Mouse (Mus musculus) neutrophil, adult 65 days (primary cell): ENCODE data around the gene Arl10. TPM values are rescaled to one million over a fixed set of nuclear protein-coding genes. Genes with fewer than 3 reads are reported as not detected.

ENCODE experiments used
- total RNA-seq: library from RNA; stranded (reverse); gene quantifications from 2 replicates; pipeline ENCODE4 v1.2.4, GENCODE M21; 2023

Arl10 gene
- 2.4 and 3.3 TPM in 2 replicates for total RNA-seq

DNA sequence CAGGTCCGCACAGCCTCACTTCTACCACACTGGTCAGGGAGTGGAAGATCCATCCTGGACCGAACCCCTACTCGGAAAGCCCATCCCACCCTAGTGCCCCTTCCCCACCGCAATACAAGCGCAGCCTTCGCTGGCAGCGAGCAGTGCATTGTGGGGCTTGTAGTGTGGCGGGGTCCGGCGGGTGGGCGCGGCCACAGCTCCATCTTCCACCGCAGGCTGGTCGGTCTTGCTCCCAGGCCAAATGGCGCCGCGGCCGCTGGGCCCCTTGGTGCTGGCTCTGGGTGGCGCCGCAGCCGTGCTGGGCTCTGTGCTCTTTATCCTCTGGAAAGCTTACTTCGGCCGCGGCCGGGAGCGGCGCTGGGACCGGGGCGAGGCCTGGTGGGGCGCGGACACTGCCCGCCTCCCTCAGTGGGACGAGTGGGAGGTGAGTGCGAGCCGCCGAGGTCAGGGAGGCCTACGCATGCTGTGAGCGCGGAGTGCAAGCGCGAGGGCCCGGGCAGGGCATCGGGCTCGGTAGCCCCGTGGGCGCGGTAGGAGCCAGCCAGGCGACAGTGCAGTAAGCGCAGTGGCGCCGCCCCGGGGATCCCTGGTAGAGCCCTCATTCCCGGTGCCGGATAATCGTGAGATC lies at the start of gene Arl10:
Gene Arl10 (plus strand): TSS at position 162 of the 628 bp plus-strand sequence.

DNA sequence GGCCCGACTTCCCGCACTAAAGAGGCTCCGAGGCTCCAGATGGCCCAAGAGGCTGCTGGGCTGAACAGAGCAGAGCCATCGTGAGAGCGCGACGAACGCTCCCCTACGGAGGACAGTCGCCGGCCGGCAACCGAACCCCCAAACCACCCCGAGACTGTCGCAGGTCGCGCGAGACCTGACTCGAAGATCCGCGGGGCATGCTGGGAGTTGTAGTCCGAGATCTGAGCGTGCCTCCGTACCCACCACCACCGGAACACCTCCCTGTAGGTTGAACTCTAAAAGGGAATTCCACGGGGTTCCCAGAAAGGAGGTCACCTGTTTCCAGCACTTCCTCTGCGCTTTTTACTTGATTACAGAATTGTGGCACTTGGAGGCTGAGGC lies 9.6 kb upstream of the Arl10 start, which contains the start of gene 4833439L19Rik:
Gene 4833439L19Rik (minus strand): TSS at position 235 of the 381 bp plus-strand sequence.

DNA sequence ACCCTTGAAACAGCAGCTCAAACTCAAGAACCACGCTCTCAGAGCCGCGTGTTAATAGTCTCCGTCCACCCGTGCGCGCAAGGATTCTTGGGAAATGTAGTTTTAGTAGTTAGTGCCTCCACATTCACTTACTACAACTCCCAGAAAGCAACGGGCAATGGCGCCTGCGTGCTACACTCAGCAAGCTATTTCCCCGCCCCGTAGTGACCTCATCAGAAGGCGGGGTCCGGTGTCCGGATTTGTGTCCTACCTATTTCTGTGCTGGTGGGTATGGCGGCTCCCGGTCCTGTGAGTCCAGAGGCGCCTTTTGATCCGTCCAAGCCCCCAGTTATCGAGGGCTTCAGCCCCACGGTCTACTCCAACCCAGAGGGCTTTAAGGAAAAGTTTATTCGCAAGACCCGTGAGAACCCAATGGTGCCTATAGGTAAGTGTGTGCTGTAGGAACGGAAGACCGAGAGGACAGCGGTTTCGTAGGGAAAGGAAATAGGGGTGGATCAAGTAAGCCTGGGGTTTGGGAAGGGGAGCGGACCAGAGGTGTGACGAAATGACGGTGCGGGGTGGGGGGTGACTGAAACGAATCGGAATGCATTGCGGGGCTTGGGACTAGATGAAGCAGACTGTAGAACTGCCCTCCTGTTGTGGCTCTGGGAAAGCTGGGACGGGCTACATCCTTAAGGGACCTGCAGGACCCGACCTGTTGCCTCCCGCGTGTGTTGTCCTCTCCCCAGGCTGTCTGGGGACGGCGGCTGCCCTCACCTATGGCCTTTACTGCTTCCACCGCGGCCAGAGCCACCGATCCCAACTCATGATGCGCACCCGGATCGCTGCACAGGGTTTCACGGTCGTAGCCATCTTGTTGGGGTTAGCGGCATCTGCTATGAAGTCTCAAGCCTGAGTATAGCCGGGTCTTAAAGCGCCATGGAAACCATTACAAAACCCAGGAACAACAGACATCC lies 15.5 kb downstream of the Arl10 start, which contains the start of the genes Nop16 and Higd2a:
Gene Nop16 (minus strand): TSS at position 95 of the 956 bp plus-strand sequence.
Gene Higd2a (plus strand): TSS at position 212 of the 956 bp plus-strand sequence.

DNA sequence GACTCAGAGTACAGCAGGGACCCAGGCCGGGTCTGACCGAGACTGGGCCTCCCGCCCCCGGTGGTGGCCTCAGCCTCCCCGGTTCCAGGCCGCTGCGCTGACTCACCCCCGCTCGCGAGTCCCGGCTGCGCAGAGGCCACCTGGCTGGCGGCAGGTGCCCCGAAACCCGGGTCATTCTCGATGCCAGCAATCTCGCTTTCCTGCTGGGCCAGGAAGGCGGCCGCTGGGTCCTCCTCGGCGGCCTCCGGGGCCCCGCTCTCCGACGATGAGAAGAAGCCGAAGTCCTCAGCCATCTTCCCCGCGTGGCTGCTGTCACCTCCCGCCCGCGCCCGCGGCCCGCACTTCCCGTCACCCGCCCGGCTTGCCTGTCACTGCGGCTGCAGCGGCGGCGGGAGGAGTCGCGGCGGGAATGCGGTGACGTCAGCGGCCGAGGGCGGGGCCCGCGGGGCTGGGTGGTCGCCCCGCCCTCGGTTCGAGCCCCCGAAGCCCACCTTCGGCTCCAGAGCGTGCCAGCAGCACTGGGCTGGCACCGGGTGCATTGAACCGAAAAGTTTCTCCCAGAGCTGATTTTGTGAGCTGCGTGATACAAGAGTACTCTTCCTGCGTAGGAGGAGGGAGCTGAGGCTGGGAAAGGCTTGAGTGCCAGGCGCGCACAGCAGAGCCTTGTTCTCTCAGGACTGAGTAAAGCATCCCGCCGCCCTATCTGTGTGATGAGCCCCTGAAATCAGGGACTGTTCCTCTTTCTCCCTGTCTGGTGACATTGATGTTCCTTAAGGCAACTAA lies 36.3 kb downstream of the Arl10 start, which contains the start of gene Cltb:
Gene Cltb (minus strand): TSS at position 373 of the 783 bp plus-strand sequence.

DNA sequence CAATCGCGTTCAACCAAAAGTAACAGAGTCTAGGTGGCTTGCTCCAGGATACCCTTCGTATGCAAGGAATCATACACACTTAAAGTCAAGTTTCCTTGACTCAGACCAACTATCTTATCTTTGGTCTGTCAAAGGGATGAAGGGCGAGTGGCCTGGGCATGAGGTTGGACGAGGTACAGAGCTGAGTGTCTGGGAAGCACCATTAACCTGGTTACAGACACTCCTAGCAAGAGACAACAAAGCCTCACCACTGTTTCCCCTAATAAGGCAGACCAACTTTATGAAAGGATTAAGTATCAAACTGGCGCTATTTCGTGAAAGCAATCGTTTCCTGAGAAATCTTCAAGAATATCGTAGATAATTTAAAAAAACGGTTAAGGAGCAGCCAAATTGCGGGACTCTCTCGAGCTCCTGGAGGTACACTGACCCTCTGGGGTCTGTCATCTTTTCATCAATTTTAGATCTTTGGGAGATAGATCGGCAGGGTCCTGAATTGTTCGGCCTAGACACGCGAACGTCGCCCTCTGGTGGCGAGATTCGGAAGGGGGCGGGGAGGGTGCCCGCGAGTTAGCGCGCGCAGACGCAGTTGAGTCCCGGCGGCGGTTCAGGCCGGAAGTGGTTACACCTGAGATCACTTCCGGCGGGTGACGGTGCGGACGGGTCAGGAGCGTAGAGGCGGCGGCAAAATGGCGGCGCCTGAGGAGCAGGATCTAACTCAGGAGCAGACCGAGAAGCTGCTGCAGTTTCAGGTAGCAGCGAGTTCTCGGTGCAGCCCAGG lies 46.5 kb downstream of the Arl10 start, which contains the start of gene Faf2:
Gene Faf2 (plus strand): TSS at position 630 of the 778 bp plus-strand sequence.

Other genes starting within 250 kb of the Arl10 start
- gene Cplx2, start 203.7 kb upstream of the Arl10 start, total RNA-seq: 0.73 and 2.3 TPM in 2 replicates
- gene Thoc3, start 106.2 kb upstream of the Arl10 start, total RNA-seq: 16.2 and 18.5 TPM in 2 replicates
- gene Simc1, start 71.2 kb upstream of the Arl10 start, total RNA-seq: 7.0 and 8.7 TPM in 2 replicates
- gene 4833439L19Rik, start 9.6 kb upstream of the Arl10 start, total RNA-seq: 33.0 and 41.5 TPM in 2 replicates
- 4.1 and 5.1 TPM in 2 replicates for gene Nop16, start 15.1 kb downstream of the Arl10 start, total RNA-seq
- gene Higd2a, start 15.2 kb downstream of the Arl10 start, total RNA-seq: 51.2 and 66.0 TPM in 2 replicates
- 5.9 TPM in 2 replicates for gene Cltb, start 36.3 kb downstream of the Arl10 start, total RNA-seq
- gene Faf2, start 46.8 kb downstream of the Arl10 start, total RNA-seq: 45.8 and 53.2 TPM in 2 replicates
- gene Rnf44, start 118.9 kb downstream of the Arl10 start, total RNA-seq: 170 and 203 TPM in 2 replicates
- not detected in 2 replicates for gene Cdhr2, start 126.4 kb downstream of the Arl10 start, total RNA-seq
- not detected in 2 replicates for gene Gprin1, start 174.9 kb downstream of the Arl10 start, total RNA-seq
- not detected in 2 replicates for gene Sncb, start 191.6 kb downstream of the Arl10 start, total RNA-seq
- gene Eif4e1b, start 209.0 kb downstream of the Arl10 start, total RNA-seq: not detected in 2 replicates
- gene Tspan17, start 214.4 kb downstream of the Arl10 start, total RNA-seq: 5.8 and 5.9 TPM in 2 replicates